Mouse (Mus musculus): ENCODE measurements at regions not wholly inside any gene's neighbourhood (a gene's known extent, or its start where the extent isn't known, plus 50 kb on each side); places are given as distances from the start of the nearest gene placed in this dataset.

GRCm38 (mm10) chr13:72023666-72024065 lies 60.1 kb upstream of the Irx1 start:
- no peak overlapping the region for H3K4me2 ChIP-seq (ENCODE audit: low read depth)
- WGBS (ENCODE audit: insufficient replicate concordance): 46% methylated on average over 5 of the region's 5 CpGs
- TF ChIP-seq CTCF (IDR thresholded peaks at IDR 0.05; ENCODE audit: low read depth) (no peak), EP300 (IDR thresholded peaks at IDR 0.05; ENCODE audit: low read depth) (no peak)

GRCm38 (mm10) chr13:72043930-72044470 lies 80.5 kb upstream of the Irx1 start:
- ATAC-seq (ENCODE audit: insufficient read depth): no peak
- no peak overlapping the region for H3K4me3 ChIP-seq (ENCODE audit: insufficient read depth in 1 of 2, low read depth in 2 of 2, low read length in 2 of 2)
- H3K27ac ChIP-seq: no peak overlapping the region
- no peaks in the 10 kb centered on the region for H3K27me3 ChIP-seq (ENCODE audit: control insufficient read depth, insufficient read depth, low read length)
- whole genome bisulfite sequencing (ENCODE audit: insufficient replicate concordance): 68% methylated on average over 5 of the region's 5 CpGs
- H3K9me3 ChIP-seq (ENCODE audit: control insufficient read depth, low read length): no peaks in the 10 kb centered on the region
- TF ChIP-seq CTCF (IDR thresholded peaks at IDR 0.05; ENCODE audit: low read depth): no peak
- TF ChIP-seq EP300 (IDR thresholded peaks at IDR 0.05; ENCODE audit: low read depth): no peak
- no peak overlapping the region for H3K9ac ChIP-seq (replicated peaks)
- H3K4me1 ChIP-seq (replicated peaks; ENCODE audit: control insufficient read depth in 2 of 2, insufficient read depth in 2 of 2, low read length in 1 of 2): no peaks in the 10 kb centered on the region
- H3K4me2 ChIP-seq (ENCODE audit: low read depth): no peak overlapping the region
- no peak for DNase-seq (ENCODE audit: low read depth in 3 of 3, low spot score in 3 of 3)
- no peaks in the 10 kb centered on the region for H3K36me3 ChIP-seq (replicated peaks; ENCODE audit: control insufficient read depth, insufficient read depth, low read depth)

More at GRCm38 (mm10) chr13:72023666-72024065, 60.1 kb upstream of the Irx1 start:
- Histone ChIP-seq H3K4me3 (ENCODE audit: insufficient read depth in 1 of 2, low read depth in 2 of 2, low read length in 2 of 2) (no peak overlapping the region), H3K27me3 (ENCODE audit: control insufficient read depth, insufficient read depth, low read length) (no peaks in the 10 kb centered on the region), H3K27ac (no peak overlapping the region), H3K9me3 (ENCODE audit: control insufficient read depth, low read length) (no peaks in the 10 kb centered on the region), H3K36me3 (replicated peaks; ENCODE audit: control insufficient read depth, insufficient read depth, low read depth) (no peaks in the 10 kb centered on the region), H3K9ac (replicated peaks) (no peak overlapping the region), H3K4me1 (replicated peaks; ENCODE audit: control insufficient read depth in 2 of 2, insufficient read depth in 2 of 2, low read length in 1 of 2) (no peaks in the 10 kb centered on the region)
- ATAC-seq (ENCODE audit: insufficient read depth) (no peak), DNase-seq (ENCODE audit: low read depth in 3 of 3, low spot score in 3 of 3) (no peak)

GRCm38 (mm10) chr13:72056469-72056868 lies 92.9 kb upstream of the Irx1 start:
- WGBS (ENCODE audit: insufficient replicate concordance): 71% methylated on average over 3 of the region's 3 CpGs
- TF ChIP-seq EP300 (IDR thresholded peaks at IDR 0.05; ENCODE audit: low read depth) (no peak), CTCF (IDR thresholded peaks at IDR 0.05; ENCODE audit: low read depth) (no peak)

GRCm38 (mm10) chr13:72061659-72062058 lies 98.1 kb upstream of the Irx1 start:
- H3K4me1 ChIP-seq (replicated peaks; ENCODE audit: control insufficient read depth in 2 of 2, insufficient read depth in 2 of 2, low read length in 1 of 2): no peaks in the 10 kb centered on the region
- TF ChIP-seq EP300 (IDR thresholded peaks at IDR 0.05; ENCODE audit: low read depth): no peak
- TF ChIP-seq CTCF (IDR thresholded peaks at IDR 0.05; ENCODE audit: low read depth): no peak
- H3K27ac ChIP-seq: no peak overlapping the region
- no peaks in the 10 kb centered on the region for H3K9me3 ChIP-seq (ENCODE audit: control insufficient read depth, low read length)
- ATAC-seq (ENCODE audit: insufficient read depth) (no peak), DNase-seq (ENCODE audit: low read depth in 3 of 3, low spot score in 3 of 3) (no peak)
- no peak overlapping the region for H3K4me3 ChIP-seq (ENCODE audit: insufficient read depth in 1 of 2, low read depth in 2 of 2, low read length in 2 of 2)
- no peak overlapping the region for H3K9ac ChIP-seq (replicated peaks)
- no peaks in the 10 kb centered on the region for H3K36me3 ChIP-seq (replicated peaks; ENCODE audit: control insufficient read depth, insufficient read depth, low read depth)
- no peaks in the 10 kb centered on the region for H3K27me3 ChIP-seq (ENCODE audit: control insufficient read depth, insufficient read depth, low read length)
- 58% methylated on average over 6 of the region's 6 CpGs for WGBS (ENCODE audit: insufficient replicate concordance)
- H3K4me2 ChIP-seq (ENCODE audit: low read depth): no peak overlapping the region

More at GRCm38 (mm10) chr13:72056469-72056868, 92.9 kb upstream of the Irx1 start:
- Histone ChIP-seq H3K9ac (replicated peaks) (no peak overlapping the region), H3K27me3 (ENCODE audit: control insufficient read depth, insufficient read depth, low read length) (no peaks in the 10 kb centered on the region), H3K4me2 (ENCODE audit: low read depth) (no peak overlapping the region), H3K36me3 (replicated peaks; ENCODE audit: control insufficient read depth, insufficient read depth, low read depth) (no peaks in the 10 kb centered on the region), H3K4me1 (replicated peaks; ENCODE audit: control insufficient read depth in 2 of 2, insufficient read depth in 2 of 2, low read length in 1 of 2) (no peaks in the 10 kb centered on the region), H3K4me3 (ENCODE audit: insufficient read depth in 1 of 2, low read depth in 2 of 2, low read length in 2 of 2) (no peak overlapping the region), H3K27ac (no peak overlapping the region), H3K9me3 (ENCODE audit: control insufficient read depth, low read length) (no peaks in the 10 kb centered on the region)
- DNase-seq (ENCODE audit: low read depth in 3 of 3, low spot score in 3 of 3) (no peak), ATAC-seq (ENCODE audit: insufficient read depth) (no peak)

- H3K27me3 ChIP-seq (ENCODE audit: control insufficient read depth, insufficient read depth, low read length): no peaks in the 10 kb centered on the region
- H3K27ac ChIP-seq: no peak overlapping the region
- no peak for DNase-seq (ENCODE audit: low read depth in 3 of 3, low spot score in 3 of 3)
- WGBS (ENCODE audit: insufficient replicate concordance): 58% methylated on average over 5 of the region's 5 CpGs
- no peak for ATAC-seq (ENCODE audit: insufficient read depth)
- TF ChIP-seq EP300 (IDR thresholded peaks at IDR 0.05; ENCODE audit: low read depth) (no peak), CTCF (IDR thresholded peaks at IDR 0.05; ENCODE audit: low read depth) (no peak)
- H3K4me2 ChIP-seq (ENCODE audit: low read depth): no peak overlapping the region
- no peaks in the 10 kb centered on the region for H3K9me3 ChIP-seq (ENCODE audit: control insufficient read depth, low read length)
- H3K9ac ChIP-seq (replicated peaks): no peak overlapping the region
- no peaks in the 10 kb centered on the region for H3K4me1 ChIP-seq (replicated peaks; ENCODE audit: control insufficient read depth in 2 of 2, insufficient read depth in 2 of 2, low read length in 1 of 2)
- H3K36me3 ChIP-seq (replicated peaks; ENCODE audit: control insufficient read depth, insufficient read depth, low read depth): no peaks in the 10 kb centered on the region
- no peak overlapping the region for H3K4me3 ChIP-seq (ENCODE audit: insufficient read depth in 1 of 2, low read depth in 2 of 2, low read length in 2 of 2)
Observed at GRCm38 (mm10) chr13:72063278-72063761, 99.8 kb upstream of the Irx1 start.

All from liver, embryonic 14.5 days (tissue).